Mouse (Mus musculus) kidney, adult 2 months (tissue): Measurements from ENCODE around the gene Pcdh8. TPM values are rescaled to one million over a fixed set of nuclear protein-coding genes. Genes with fewer than 3 reads are reported as not detected.

Experiments used
- DNase-seq: peaks from one replicate; pipeline ENCODE4 v3.0.0; 2021
- H3K27ac ChIP-seq: fragments of 200-500 bp; 2 replicates; pipeline ENCODE4 v1.5.1; 2012; ENCODE audit warnings: low read depth, low read length, control low read depth, inconsistent platforms; ENCODE audit not compliant: insufficient read depth
- H3K27me3 ChIP-seq: fragments of 200-500 bp; replicated peaks from 2 replicates; pipeline ENCODE4 v1.6.1; 2012; ENCODE audit warnings: mild to moderate bottlenecking, moderate library complexity, low read length, inconsistent platforms; ENCODE audit not compliant: control insufficient read depth, insufficient read depth
- H3K36me3 ChIP-seq: fragments of 200-500 bp; 2 replicates; pipeline ENCODE4 v1.6.1; 2012; ENCODE audit warnings: mild to moderate bottlenecking, moderate library complexity, low read length, inconsistent platforms; ENCODE audit not compliant: control insufficient read depth, insufficient read depth
- H3K4me1 ChIP-seq: fragments of 200-500 bp; 2 replicates; pipeline ENCODE4 v1.6.1; 2011; ENCODE audit warnings: low read length; ENCODE audit not compliant: control insufficient read depth, insufficient read depth
- H3K4me3 ChIP-seq: fragments of 200-500 bp; 2 replicates; pipeline ENCODE4 v1.5.1; 2011; ENCODE audit warnings: mild to moderate bottlenecking, low read depth, low read length, control low read depth; ENCODE audit not compliant: insufficient read depth
- CTCF ChIP-seq: fragments of 200-500 bp; conservative IDR thresholded peaks from 2 replicates; pipeline ENCODE4 v1.5.1; 2011; ENCODE audit warnings: low read depth, mild to moderate bottlenecking, control low read depth, low read length, moderate library complexity, mixed read lengths; ENCODE audit not compliant: insufficient read depth, insufficient read length
- POLR2A ChIP-seq: fragments of 200-500 bp; IDR thresholded peaks from one replicate; pipeline ENCODE4 v1.6.1; 2011; ENCODE audit warnings: low read depth, low read length, control low read depth
- WGBS: fragments of 180-500 bp; shearing (Covaris S2); methylation state at CpG from one replicate; pipeline ENCODE4 v1.1.7; 2018; 5-methylcytosine and 5-hydroxymethylcytosine counted together
- polyA plus RNA-seq: library from polyadenylated mRNA; depleted of rRNA; stranded (reverse); fragments of >200 nt; gene quantifications from 2 replicates; pipeline ENCODE4 v1.2.3, GENCODE M21; 2012

The Pcdh8 gene
- polyA plus RNA-seq, 1 experiment = 0.06 TPM

DNA sequence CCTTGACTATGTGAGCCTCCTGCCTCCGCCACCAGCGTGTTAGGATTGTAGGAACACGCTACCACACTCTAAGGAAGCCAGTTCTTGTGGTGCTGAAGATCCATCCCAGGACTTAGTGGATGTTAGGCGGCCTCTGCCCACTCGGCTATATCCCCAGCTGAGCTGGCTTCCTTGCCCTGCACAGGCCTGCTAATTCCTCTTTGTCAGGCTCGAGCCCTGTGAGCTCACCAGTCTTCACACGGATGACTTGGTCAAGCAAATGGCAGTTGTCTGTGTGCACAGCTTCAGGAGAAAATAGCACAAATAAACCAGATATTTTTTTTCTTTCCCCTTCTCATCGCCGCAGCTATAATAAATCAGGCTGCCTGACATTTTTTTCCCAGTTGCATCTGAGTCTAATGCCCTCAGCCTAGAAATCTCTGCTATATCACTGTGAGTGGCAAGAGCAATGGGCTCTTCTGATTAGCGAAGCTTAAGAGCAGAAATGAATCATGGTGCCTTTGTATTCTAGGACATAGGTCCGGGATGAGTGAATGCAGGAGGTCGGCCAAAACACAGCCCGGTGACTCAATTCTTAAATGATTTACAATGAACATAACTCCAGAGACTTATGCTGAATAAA, 16.4 kb downstream of the Pcdh8 start:
- Histone ChIP-seq H3K4me1 (no peaks in the 10 kb centered on the region), H3K27me3 (no peaks in the 10 kb centered on the region), H3K4me3 (no peak overlapping the region), H3K27ac (no peak overlapping the region), H3K36me3 (no peaks in the 10 kb centered on the region)
- TF ChIP-seq CTCF = no peak
- no peak for TF ChIP-seq POLR2A
- DNase-seq = no peak
- WGBS = 41% methylated on average over 13 of the region's 13 CpGs

DNA sequence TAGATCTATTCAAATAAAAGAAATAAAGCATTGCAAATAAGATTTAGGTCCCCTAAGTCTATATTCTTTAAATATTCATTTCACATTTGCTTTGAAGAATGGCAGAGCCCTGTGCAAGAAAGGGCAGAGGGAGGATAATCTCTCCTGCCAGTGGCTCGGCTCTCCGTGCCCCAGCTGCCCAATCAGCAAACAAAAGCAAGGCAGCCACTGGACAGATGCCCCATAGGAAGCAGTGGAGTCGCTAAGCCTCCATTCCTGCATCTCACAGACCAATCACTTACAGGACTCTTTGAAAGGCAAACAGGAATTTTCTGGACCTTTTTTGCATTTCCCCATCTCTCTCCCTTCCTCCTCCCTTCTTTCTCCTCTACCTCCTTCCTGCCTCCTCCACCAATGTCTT, 17.0 kb downstream of the Pcdh8 start:
- H3K36me3 ChIP-seq = no peaks in the 10 kb centered on the region
- no peaks in the 10 kb centered on the region for H3K27me3 ChIP-seq
- no peaks in the 10 kb centered on the region for H3K4me1 ChIP-seq
- no peak for TF ChIP-seq POLR2A
- no peak for TF ChIP-seq CTCF
- no peak for DNase-seq
- no peak overlapping the region for H3K4me3 ChIP-seq
- 27% methylated on average over 3 of the region's 3 CpGs for WGBS
- no peak overlapping the region for H3K27ac ChIP-seq

DNA sequence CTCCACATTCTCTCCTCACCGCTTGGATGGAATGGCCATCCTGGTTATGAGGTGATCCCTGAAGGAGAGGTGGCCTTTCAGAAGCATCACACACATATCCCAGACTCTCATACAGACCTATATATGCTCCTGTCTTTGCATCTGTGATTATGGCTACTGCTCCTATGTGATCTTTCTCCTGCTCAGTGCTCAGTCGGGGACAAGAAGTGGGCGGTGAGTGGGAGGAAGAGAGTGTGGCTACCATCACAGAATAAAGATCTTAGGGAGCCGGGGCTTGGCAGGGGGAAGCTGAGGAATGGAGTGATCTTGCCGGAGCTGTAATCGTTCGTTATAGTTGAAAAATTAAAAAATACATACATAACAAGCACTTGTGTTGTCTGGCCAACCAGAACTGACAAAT, 17.4 kb downstream of the Pcdh8 start:
- no peak overlapping the region for H3K27ac ChIP-seq
- no peak for TF ChIP-seq CTCF
- no peak for TF ChIP-seq POLR2A
- H3K4me3 ChIP-seq = no peak overlapping the region
- WGBS = 75% methylated on average over 7 of the region's 7 CpGs
- H3K36me3 ChIP-seq = no peaks in the 10 kb centered on the region
- DNase-seq = no peak
- no peaks in the 10 kb centered on the region for H3K4me1 ChIP-seq
- H3K27me3 ChIP-seq = no peaks in the 10 kb centered on the region

DNA sequence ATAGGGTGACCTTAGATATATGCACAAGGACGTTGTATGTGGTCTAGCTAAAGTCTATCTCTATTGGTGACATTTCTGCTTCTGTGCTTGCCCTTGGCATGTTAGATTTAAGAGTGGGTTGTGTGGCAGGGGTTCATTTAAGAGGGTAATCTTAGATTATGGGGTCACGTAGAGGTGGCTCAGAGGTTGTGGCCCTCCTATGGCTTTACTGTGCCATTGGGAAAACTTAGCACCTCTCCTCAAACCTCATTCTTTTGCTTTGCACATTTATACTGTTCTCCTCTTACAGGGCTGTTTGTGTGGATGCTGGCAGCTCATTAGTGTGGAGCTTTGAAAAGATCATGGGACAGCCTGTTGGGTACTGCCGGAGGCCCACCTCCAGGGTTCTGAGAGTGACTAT, 30.6 kb downstream of the Pcdh8 start:
- no peak overlapping the region for H3K4me3 ChIP-seq
- 62% methylated on average over 3 of the region's 3 CpGs for WGBS

DNA sequence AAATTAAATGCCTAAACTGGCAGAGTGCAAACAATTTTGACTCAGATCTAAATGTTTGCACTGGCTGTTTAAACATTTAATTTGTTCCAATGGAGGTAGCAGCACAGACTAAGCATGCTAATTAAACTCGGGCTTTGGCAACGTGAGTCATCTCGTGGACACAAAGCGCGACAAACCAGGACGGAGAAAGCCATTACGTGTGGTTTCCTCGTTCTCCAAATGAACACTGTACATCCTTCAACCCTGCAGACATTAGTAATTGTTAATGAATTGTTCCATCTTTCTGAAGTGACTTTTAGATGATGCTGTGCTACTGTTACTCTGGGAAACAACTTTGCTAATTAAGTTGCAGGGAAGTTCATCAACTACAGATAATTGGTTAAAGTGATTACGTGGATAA, 32.7 kb downstream of the Pcdh8 start:
- H3K27me3 ChIP-seq = no peaks in the 10 kb centered on the region
- no peaks in the 10 kb centered on the region for H3K4me1 ChIP-seq
- no peak overlapping the region for H3K4me3 ChIP-seq
- H3K27ac ChIP-seq = no peak overlapping the region
- no peak for TF ChIP-seq POLR2A
- TF ChIP-seq CTCF = no peak
- no peaks in the 10 kb centered on the region for H3K36me3 ChIP-seq
- WGBS = 60% methylated on average over 9 of the region's 9 CpGs
- no peak for DNase-seq

More for the DNA sequence above, 30.6 kb downstream of the Pcdh8 start:
- TF ChIP-seq CTCF (no peak), POLR2A (no peak)
- Histone ChIP-seq H3K36me3 (no peaks in the 10 kb centered on the region), H3K27ac (no peak overlapping the region), H3K4me1 (no peaks in the 10 kb centered on the region), H3K27me3 (no peaks in the 10 kb centered on the region)
- DNase-seq = no peak

DNA sequence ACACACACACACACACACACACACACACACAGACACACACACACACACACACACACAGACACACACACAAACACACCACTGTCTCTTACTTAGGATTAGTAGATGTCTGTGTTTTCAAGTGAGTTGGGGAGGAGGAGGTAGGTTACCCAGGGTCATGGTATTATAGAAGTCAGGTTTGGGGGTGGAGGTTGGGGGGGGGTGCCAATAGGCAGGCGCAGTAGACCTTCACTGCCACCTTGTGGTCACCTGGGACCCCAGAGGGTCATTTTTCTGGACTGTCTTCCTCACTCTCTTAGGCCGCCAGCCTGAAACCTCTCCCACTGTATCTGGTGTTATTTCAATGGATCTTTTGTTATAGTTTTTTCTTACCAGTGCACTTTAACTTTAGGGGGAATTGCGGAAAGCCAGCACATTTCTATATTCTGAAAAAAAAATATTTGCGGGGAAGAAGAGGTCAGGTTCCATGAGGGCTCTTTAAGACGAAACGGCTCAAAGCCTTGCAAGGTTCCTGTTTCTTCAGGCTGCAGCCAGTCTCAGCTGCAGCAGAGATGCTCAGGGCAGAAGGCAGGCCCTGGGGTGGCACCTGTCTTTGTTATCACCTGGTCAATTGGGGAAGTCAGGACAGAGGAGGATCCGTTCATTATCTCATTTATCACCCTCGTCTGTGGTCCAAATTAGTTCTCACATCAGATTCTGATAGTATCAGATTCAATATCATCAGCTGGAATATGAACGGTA, 33.3 kb downstream of the Pcdh8 start:
- TF ChIP-seq CTCF (peak; percentile 29), POLR2A (no peak)
- WGBS = 61% methylated on average over 9 of the region's 9 CpGs
- DNase-seq = peak; percentile 5
- H3K36me3 ChIP-seq = no peaks in the 10 kb centered on the region
- H3K4me3 ChIP-seq = no peak overlapping the region
- H3K27ac ChIP-seq = no peak overlapping the region
- no peaks in the 10 kb centered on the region for H3K4me1 ChIP-seq
- no peaks in the 10 kb centered on the region for H3K27me3 ChIP-seq

DNA sequence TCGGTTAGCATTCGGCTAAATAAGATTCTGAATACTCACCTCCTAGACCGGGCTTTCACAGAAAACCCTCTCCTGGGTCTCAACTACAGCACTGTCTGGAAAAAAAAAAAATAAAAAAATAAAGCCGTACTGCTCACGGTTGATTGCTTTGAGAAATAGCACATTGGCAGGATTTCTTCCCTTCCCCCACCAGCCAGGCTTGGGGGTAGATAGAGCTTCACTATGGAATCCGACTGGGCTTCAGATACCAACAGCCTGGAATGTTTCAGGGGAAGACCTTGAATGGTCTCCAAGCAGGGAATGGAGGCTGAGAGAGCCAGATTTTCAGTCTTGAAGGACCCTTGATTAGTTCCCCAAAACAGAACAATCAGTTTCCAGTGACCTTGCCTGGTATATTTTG, 34.3 kb downstream of the Pcdh8 start:
- Histone ChIP-seq H3K4me1 (no peaks in the 10 kb centered on the region), H3K27ac (no peak overlapping the region), H3K36me3 (no peaks in the 10 kb centered on the region), H3K4me3 (no peak overlapping the region), H3K27me3 (no peaks in the 10 kb centered on the region)
- TF ChIP-seq CTCF (no peak), POLR2A (no peak)
- 35% methylated on average over 6 of the region's 6 CpGs for WGBS
- no peak for DNase-seq

DNA sequence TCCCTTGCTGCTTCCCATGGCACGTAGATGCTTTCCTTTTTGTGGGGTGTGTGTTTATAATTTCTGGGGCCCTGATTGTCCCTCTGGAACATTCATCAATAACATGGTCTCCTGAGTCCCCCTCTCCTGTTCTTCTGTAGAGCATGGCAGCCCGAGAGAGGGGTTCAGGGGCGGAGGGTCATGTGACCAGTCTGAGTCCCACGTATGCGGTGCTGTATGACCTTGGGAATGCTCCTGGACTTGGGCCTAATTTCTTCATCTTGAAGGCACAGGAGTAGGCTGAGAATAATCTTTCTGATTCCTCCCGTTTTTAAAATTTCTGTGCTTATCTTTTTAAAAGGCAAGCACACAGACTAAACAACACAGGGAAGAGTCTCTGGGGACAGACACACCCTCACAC, 37.6 kb downstream of the Pcdh8 start:
- no peak for DNase-seq
- Histone ChIP-seq H3K4me3 (no peak overlapping the region), H3K27ac (no peak overlapping the region), H3K4me1 (no peaks in the 10 kb centered on the region), H3K27me3 (no peaks in the 10 kb centered on the region), H3K36me3 (no peaks in the 10 kb centered on the region)
- TF ChIP-seq POLR2A (no peak), CTCF (no peak)
- WGBS = 73% methylated on average over 6 of the region's 6 CpGs
